Mouse (Mus musculus) cerebellum, adult 2 months (tissue): ENCODE measurements around the gene Dmac2. TPM values are rescaled to one million over a fixed set of nuclear protein-coding genes. Genes with fewer than 3 reads are reported as not detected.

Source experiments
- DNase-seq, 2 experiments: peaks; one replicate each; pipeline ENCODE4 v3.0.0; 2021
- H3K27ac ChIP-seq: fragments of 200-500 bp; 2 replicates; pipeline ENCODE4 v1.5.1; 2012; ENCODE audit warnings: low read length, control low read depth, inconsistent platforms; ENCODE audit not compliant: insufficient read depth
- H3K27me3 ChIP-seq: fragments of 200-500 bp; 2 replicates; pipeline ENCODE4 v1.6.1; 2012; ENCODE audit warnings: inconsistent platforms, mild to moderate bottlenecking, low read length, moderate library complexity; ENCODE audit not compliant: control insufficient read depth, insufficient read depth
- H3K4me1 ChIP-seq: fragments of 200-500 bp; 2 replicates; pipeline ENCODE4 v1.6.1; 2011; ENCODE audit warnings: low read length; ENCODE audit not compliant: control insufficient read depth, insufficient read depth
- H3K4me3 ChIP-seq: fragments of 200-500 bp; replicated peaks from 2 replicates; pipeline ENCODE3; 2011; ENCODE audit warnings: mild to moderate bottlenecking, low read depth, low read length, control low read depth; ENCODE audit not compliant: insufficient read depth
- CTCF ChIP-seq: fragments of 200-500 bp; IDR thresholded peaks from 2 replicates; pipeline ENCODE4 v1.5.1; 2011; ENCODE audit warnings: low read depth, mild to moderate bottlenecking, control low read depth, low read length, moderate library complexity, borderline replicate concordance; ENCODE audit not compliant: insufficient read depth
- POLR2A ChIP-seq: fragments of 200-500 bp; IDR thresholded peaks from 2 replicates; pipeline ENCODE4 v1.6.1; 2011; ENCODE audit warnings: low read length, control low read depth, borderline replicate concordance; ENCODE audit not compliant: insufficient read depth
- WGBS: fragments of 180-500 bp; shearing (Covaris S2); methylation state at CpG from one replicate; pipeline ENCODE4 v1.1.7; 2018; 5-methylcytosine and 5-hydroxymethylcytosine counted together
- polyA plus RNA-seq: library from polyadenylated mRNA; depleted of rRNA; stranded (reverse); fragments of >200 nt; gene quantifications from 2 replicates; pipeline ENCODE4 v1.2.3, GENCODE M21; 2012

Dmac2 gene
- polyA plus RNA-seq, 1 experiment, result 109 TPM

- DNase-seq, result no peak
- WGBS, result 84% methylated on average over 2 of the region's 2 CpGs
- no peak overlapping the region for H3K4me3 ChIP-seq
- no peaks in the 10 kb centered on the region for H3K4me1 ChIP-seq
- TF ChIP-seq POLR2A, result no peak
- no peak for TF ChIP-seq CTCF
- no peak overlapping the region for H3K27ac ChIP-seq
- no peaks in the 10 kb centered on the region for H3K27me3 ChIP-seq
Observed at GRCm38 (mm10) chr7:25607196-25607595, 12.0 kb upstream of the Dmac2 start.

GRCm38 (mm10) chr7:25610056-25610455 is 9.2 kb upstream of the Dmac2 start:
- H3K27me3 ChIP-seq, result no peaks in the 10 kb centered on the region
- no peak for TF ChIP-seq CTCF
- no peak for TF ChIP-seq POLR2A
- H3K27ac ChIP-seq, result no peak overlapping the region
- H3K4me1 ChIP-seq, result no peaks in the 10 kb centered on the region
- no peak overlapping the region for H3K4me3 ChIP-seq
- 46% methylated on average over 6 of the region's 6 CpGs for WGBS
- DNase-seq, result no peak

GRCm38 (mm10) chr7:25611501-25611900 is 7.7 kb upstream of the Dmac2 start:
- Histone ChIP-seq H3K4me3 (no peak overlapping the region), H3K27ac (no peak overlapping the region), H3K4me1 (no peaks in the 10 kb centered on the region), H3K27me3 (no peaks in the 10 kb centered on the region)
- DNase-seq, result no peak
- 39% methylated on average over 7 of the region's 7 CpGs for WGBS
- no peak for TF ChIP-seq POLR2A
- no peak for TF ChIP-seq CTCF

GRCm38 (mm10) chr7:25614086-25614485 is 5.1 kb upstream of the Dmac2 start:
- Histone ChIP-seq H3K4me3 (no peak overlapping the region), H3K4me1 (no peaks in the 10 kb centered on the region), H3K27ac (no peak overlapping the region), H3K27me3 (no peaks in the 10 kb centered on the region)
- 93% methylated on average over 5 of the region's 5 CpGs for WGBS
- DNase-seq, result no peak
- TF ChIP-seq CTCF, result no peak
- TF ChIP-seq POLR2A, result no peak

- TF ChIP-seq CTCF (no peak), POLR2A (no peak)
- DNase-seq, result no peak
- no peaks in the 10 kb centered on the region for H3K4me1 ChIP-seq
- H3K4me3 ChIP-seq, result no peak overlapping the region
- no peaks in the 10 kb centered on the region for H3K27me3 ChIP-seq
- no peak overlapping the region for H3K27ac ChIP-seq
- 63% methylated on average over 21 of the region's 21 CpGs for WGBS
Observed at GRCm38 (mm10) chr7:25614831-25615705, 4.1 kb upstream of the Dmac2 start.

- Histone ChIP-seq H3K27me3 (no peaks in the 10 kb centered on the region), H3K4me3 (no peak within 1 kb of the TSS), H3K4me1 (no peaks in the 10 kb centered on the region), H3K27ac (no peak within 1 kb of the TSS)
- WGBS, result 64% methylated on average over 5 of the region's 5 CpGs
- TF ChIP-seq POLR2A (no peak), CTCF (no peak)
- DNase-seq, result no peak
Observed at GRCm38 (mm10) chr7:25615706-25616011, 3.6 kb upstream of the Dmac2 start, which contains the start of gene Erich4. Gene Erich4, minus strand, starts transcription at chr7:25615892.

GRCm38 (mm10) chr7:25617376-25618160 is 1.6 kb upstream of the Dmac2 start:
- H3K27me3 ChIP-seq, result no peaks in the 10 kb centered on the region
- WGBS, result 80% methylated on average over 10 of the region's 10 CpGs
- H3K4me3 ChIP-seq, result no peak overlapping the region
- no peak for TF ChIP-seq POLR2A
- no peak for TF ChIP-seq CTCF
- H3K4me1 ChIP-seq, result no peaks in the 10 kb centered on the region
- no peak for DNase-seq
- no peak overlapping the region for H3K27ac ChIP-seq

- peak overlapping the region; percentile 82 for H3K4me3 ChIP-seq
- TF ChIP-seq POLR2A, result no peak
- no peak for TF ChIP-seq CTCF
- DNase-seq, result no peak
- H3K27ac ChIP-seq, result peak overlapping the region; percentile 41; the same call in 1 of the 2 replicates
- WGBS, result 25% methylated on average over 5 of the region's 5 CpGs
- H3K4me1 ChIP-seq, result peaks cover 7% of the 10 kb centered on the region
- no peaks in the 10 kb centered on the region for H3K27me3 ChIP-seq
Observed at GRCm38 (mm10) chr7:25619722-25619991, 443 bp downstream of the Dmac2 start.
